Mouse (Mus musculus): ENCODE data around the gene Tac4. TPM values are rescaled to one million over a fixed set of nuclear protein-coding genes. Genes with fewer than 3 reads are reported as not detected.
A peak's percentile ranks its signal among the peaks of the same experiment; 100 is the strongest.

Gene Tac4
- total RNA-seq, 1 experiment from 2014 or later = not detected

DNA sequence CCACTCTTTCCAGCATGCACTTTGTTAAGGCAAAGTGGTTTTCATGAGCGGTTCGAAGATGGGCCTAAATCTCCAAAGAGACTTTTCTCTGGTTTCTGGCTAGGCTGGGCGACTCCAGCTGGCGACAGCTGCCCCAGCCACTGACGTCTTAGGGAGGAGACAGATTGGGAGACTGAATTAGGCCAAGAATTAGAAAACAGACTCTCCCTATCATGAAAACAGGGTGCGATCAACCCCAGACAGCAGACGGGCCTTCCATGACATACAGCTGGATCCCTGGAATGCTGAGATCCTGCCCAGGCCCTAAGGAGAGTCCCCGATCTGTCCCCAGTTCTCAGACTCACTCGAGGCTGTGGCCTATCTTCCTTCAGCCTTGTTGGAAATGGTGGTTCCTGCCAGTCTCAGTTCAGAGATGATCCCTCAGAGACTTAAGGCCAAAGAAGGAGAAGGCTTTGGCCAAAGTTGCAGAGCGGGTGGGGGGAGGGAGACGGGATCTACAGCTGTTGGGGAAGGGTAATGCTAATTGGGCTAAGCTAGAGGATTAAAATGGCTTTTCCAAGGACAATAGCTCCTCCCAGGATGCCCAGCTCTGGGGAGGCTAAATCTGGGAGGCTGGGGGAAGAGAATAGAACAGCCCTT lies 2.6 kb downstream of the Tac4 start:
- DNase-seq = no peak

DNA sequence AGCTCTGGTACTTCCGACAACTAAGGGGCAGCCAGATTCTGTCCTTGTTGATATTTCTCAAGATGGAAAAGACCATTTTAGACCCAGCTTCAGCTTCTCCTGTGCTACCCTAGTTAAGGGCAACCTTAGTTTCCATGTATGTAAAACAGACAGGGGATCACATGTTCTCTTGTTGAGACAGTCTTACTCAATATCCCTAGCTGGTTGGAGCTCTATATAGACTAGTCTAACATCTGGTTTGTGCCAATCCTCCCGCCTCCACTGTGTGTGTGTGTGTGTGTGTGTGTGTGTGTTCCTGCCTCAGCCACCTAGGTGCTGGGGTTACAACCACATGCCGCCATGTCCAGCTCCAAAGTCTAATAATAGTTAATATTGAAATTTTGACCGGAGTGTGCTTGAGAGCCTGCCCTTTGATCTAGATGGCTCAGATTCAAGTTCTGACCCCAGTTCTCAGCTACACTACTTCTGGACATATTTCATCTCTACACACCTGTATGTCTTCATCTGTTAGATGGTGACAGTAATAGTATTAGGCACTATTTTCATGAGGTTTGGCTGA lies 3.2 kb downstream of the Tac4 start:
- DNase-seq = no peak

DNA sequence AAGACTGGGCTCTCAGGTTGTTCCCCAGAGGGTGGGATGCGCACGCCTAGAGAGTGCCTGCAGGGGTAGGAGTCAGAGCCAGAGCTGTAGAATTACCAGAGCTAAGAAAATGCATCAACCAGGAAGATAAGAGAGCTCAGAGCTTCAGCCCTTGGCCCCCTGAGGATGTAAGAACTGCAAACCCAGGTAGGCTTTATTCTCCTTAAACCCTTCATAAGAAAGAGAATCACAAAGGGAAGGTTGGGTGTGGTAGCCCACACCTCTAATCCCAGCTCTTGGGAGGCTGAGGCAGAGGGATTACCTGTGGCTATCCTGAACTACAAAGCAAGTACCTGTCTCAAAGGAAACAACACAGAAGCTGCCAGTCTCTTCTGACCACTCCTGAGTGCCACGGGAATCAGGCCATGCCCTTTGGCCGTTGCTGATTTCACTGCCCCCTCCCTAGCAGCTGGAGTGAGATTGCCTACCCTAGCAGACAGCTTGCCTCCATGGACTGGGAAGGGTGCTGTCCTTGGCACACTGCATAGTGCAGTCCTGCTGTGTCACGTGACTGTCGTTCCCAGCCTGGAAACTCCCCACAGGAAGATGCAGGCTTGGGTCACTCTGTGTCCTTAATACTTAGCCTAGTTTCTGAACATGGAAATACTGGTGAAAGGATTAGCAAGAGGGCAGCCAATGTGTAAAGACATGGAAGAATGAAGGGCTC lies 5.4 kb downstream of the Tac4 start:
- peak; percentile 76 for DNase-seq

DNA sequence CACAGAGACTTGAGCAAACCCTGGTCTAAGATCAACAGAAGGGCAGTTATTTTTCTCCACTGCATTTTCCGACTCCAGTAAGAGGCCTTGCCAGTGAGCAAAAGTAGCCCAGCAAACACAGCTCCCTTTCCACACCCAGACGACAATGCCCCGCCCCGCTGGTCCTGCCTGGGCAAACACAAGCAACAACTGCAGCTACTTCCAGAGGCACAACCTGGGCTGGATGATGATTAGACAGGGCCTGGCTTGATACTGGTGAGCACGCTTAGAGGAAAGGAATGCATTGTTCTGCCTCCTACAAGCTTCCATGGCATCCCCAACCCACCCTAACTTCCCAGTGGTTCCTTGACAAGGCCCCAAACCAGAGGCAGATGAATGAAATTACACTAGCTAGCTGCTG lies 12.3 kb downstream of the Tac4 start:
- no peak for DNase-seq

DNA sequence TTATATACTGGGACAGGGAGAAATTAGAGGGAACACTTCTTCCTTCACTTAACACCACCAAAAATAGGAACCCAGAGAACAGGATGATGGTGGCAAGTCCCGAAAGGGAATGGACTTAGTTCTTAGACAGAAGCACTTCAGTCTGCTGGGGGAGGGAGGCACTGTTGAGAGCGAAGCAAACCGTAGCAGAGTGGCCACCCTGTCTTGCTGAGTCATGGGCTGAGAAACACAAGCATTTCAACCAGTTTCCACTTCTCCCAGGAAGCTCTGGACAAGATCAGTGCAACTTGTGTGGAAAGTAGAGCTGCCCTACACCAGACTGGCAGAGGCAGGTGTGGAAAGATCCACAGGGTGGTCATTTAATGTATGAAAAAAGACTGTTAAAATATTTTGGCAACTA lies 13.3 kb downstream of the Tac4 start:
- DNase-seq = no peak

DNA sequence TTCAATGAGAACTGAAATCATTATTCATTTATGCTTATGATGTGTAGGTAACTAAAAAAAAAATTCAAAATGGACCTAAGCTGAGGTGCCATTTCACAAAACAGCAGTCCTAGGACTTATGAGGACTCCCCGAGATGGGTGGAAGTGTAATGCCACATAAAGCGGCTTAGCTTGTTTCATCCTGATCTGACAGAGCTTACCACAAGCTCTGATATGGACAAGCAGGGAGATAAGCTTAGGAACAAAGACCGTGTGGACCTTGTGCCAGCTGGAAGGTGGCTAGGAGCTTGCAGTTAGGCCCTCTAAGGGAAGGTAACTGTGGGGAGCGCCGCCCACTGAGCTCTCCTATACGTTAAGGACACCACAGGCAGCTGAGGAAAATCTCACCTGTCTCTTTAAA lies 14.7 kb downstream of the Tac4 start:
- DNase-seq = no peak

DNA sequence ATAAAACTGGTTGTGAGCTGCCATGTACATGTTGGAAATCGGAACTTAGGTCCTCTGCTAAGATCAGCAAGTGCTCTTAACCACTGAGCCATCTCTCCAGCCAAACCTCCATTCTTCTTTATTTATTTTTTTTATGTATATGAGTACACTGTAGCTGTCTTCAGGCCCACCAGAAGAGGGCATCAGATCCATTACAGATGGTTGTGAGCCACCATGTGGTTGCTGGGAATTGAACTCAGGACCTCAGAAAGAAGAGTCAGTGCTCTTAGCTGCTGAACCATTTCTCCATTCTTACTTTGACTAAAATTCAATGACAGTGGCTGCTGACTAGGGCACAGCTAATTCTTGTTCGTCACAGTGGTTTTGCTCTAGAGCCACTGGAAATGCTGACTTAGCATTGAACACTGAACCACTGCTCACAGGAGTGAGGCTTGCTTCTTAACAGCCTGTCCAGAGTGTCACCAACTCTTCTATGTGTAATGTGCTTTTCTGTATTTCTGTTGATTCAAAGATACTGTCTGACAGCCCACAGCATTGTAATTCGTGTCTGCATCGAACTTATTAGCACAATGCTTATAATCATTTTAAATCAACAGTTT lies 17.8 kb downstream of the Tac4 start:
- no peak for DNase-seq

DNA sequence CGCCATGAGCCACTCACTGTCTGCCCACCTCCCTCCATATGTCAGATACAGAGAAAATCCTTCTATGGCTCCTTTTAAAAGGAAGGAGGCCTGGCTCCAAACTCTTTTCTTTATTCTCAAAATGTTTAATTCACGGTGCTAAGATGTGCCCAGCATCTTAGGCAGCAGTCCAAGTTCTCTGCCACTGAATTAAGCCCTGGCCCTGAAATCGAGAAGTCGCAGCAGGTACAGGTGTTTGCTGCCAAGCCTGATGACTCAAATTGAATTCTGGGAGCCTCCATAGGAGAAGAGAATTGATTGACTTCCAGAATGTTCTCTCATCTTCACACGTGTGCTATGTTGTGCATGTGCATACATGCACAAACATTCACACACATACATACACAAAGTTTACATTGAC lies 21.0 kb downstream of the Tac4 start:
- DNase-seq = no peak

DNA sequence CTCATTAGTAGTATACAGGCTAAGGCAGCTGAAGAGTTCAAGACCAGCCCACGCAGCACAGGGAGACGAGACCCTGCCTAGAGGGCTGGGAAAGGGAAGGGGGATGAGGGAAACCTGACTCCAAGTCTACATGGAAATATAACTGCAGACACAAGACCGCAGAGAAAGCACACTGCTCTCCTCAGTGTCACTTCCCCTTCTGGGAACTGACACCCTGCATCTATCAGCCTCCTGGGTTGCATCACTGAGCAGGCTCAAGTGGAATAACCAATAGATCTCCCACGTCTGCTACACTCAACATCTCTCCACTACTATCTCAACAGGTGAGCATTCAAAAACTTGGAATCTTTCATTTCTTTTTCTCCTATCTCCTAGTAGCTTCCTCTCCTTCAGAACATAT lies 30.7 kb downstream of the Tac4 start:
- DNase-seq = no peak

DNA sequence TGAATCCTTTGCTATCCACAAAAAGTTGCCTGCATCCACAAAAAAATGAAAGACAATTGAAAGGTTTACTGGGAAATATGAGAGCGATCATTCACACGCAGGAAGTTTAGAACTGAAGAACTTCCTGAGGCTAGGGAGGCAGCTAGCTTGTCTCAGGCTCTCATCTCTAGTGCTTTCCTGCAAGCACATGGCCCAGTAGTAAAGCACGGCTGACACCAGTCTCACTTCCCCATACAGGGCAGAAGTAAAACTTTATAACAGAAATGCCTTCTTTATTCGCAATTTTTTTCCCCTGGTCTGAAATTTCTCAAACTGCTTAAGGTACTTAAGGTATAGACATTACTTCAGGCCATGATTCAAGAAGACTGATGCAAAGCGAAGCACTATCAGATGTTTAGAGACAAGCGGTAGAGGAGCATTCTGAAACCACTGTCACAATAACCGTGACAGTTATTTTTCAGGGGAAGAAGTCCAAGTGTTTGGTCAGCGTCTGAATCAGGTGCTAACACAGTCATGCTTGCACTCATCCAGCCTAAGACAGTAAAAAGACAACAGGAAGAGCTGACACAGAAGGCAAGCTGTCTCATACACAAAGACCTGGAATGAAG lies 31.8 kb downstream of the Tac4 start:
- DNase-seq = no peak

DNA sequence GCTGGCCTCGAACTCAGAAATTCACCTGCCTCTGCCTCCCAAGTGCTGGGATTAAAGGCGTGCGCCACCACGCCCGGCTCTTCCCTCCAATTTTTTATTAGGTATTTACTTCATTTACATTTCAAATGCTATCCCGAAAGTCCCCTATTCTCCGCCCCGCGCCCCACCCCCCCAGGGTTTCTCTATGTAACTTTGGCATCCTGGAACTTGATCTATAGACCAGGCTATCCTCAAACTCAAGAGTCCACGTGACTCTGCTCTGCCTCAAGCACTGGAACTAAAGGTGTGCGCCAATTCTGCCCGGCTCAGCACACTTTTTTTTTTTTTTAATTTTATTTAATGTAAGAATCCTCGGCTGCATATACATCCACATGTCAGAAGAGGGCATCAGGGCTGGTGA lies 34.4 kb downstream of the Tac4 start:
- DNase-seq = no peak

DNA sequence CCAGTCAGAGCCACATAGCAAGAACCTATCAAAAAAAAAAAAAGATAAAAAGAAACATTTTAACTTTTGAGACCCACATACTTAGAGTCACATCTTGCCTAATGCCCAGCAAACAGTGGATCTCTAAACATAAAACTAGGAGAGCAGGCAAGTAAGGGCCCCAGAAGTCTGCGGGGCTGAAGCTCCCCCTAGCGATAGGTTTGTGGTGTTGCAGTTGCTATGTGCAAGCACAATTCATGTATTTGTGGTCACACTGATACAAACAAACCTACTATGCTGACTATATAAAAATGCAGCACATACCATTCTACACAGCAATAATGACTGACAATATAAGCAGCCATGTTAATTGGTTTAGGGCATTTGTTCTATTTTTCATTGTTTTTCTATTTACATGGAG lies 36.8 kb downstream of the Tac4 start:
- DNase-seq = peak; percentile 37

DNA sequence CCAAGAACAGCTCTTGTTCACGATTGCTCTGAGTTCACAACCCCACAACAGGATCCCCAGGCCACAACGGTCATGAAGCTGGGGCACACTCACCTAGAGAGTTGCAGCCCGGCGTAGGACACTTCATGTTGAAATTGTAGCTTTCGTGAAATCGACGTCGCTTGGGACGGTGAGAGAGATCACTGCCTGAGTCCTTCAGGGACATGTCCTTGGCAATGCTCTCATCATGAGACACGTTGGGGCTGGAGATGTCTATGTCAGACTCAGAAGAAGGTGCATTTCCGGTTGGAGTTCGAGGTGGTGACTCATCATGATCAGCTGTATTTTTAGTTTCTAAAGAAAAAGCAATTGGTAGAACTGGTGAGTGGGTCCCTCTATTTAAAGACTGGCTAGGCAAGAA lies 38.6 kb downstream of the Tac4 start:
- DNase-seq = peak; percentile 68

DNA sequence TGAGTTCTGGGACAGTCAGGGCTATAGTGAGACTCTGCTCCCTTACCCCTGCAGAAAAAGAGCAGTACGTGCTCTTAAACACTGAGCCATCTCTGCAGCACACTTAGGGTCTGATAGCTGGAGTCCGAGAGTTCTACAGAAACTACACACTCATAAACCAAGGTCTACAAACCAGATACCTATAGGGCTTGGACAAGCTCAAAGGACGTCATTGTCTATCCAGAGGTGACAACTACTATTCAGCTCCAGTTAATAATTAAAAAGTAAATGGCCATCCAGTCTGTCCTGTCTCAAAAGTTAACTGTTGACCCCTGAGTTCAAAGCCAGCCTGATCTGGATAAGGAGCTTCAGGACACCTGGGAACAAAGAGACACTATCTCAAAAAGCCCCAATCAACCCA lies 40.4 kb downstream of the Tac4 start:
- no peak for DNase-seq

DNA sequence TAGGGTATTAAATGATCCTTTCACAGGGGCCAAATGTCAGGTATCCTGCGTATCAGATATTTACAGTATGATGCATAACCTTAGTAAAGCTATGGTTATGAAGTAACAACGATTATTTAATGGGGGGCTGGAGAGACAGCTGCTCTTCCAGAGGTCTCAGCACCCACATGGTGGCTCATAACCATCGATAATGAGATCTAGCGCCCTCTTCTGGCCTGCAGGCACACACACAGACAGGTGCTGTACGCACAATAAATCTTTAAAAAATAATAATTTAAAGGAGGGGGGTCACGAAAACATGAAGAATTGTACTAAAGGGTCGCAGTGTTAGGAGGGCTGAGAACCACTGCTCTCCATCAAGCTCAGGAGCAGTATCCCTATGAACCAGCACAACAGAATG lies 44.3 kb downstream of the Tac4 start:
- DNase-seq = no peak

DNA sequence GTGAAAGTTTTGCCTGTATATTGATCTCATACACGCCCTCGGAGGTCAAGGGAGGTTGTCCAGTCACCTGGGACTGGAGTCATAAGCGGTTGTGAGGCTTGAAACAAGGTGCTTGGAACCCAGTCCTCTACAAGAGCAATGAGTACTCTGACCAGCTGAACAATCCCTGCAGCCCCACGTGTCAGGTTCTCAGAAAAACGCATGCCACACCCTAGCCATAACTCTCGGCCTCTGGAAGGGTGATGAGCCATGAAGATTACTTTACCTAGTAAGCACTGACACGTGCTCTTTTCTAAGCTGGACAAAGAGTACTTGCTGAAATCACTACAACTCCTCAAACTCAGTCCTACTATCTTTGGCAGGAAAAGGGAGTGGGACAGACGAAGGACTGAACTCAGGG lies 46.2 kb downstream of the Tac4 start:
- no peak for DNase-seq

DNA sequence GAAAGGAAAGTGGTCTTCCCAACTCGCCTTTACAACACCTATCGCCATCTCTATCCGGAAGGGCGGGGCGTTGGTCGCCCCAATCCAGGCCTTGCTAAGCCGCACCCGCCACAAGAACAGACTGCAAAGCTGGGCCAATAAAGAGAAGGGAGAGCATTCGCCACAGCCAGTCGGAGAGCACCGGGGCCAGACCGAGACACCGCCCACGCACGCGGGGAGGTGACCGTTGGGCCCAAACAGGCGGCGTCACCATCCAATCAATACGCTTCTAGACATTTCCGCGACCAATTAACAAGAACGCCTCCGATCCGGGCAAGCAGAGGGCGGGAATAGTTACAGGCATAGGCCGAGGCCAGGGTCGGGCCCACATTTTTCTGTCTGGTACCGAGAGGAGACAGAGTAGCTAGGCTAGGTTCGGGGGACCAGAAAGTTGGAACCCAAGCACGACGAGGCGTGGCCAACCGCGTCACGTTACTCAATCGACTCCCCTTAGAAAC lies 48.2 kb downstream of the Tac4 start:
- peak; percentile 98 for DNase-seq

DNA sequence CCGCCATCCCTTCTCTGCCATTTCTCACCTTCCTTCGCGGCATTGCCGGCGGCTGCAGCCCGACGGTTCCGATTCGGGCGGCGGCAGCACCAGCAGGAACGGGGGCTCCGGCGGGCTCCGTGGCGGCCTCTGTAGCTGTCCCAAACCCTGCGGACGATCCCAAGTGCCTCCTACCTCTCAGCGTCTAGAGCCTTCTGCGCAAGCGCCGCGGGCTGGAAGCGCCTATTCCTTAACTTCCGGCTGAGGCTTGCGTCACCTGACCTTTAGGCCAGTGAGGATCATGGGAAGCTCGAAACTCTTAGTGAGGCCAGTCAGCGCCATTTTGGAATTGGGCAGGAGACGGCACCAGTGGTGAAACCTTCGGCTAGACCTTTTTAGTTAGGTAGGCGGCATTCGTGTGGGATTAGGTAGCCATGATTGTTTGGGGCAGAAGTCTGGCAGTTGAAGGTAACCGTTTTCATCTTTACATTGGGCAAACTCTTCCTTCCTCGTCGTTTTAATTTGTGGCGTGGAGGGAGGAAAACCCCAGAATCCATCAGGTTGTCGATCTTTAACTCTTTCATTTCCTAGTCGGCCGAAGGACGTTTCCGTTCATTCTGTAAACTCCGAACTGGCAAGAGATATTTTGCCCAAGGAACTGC lies 48.8 kb downstream of the Tac4 start, which contains the start of gene Kat7:
Gene Kat7 (minus strand): TSS at position 240 of the 641 bp plus-strand sequence.
- DNase-seq = peak; percentile 98

DNA sequence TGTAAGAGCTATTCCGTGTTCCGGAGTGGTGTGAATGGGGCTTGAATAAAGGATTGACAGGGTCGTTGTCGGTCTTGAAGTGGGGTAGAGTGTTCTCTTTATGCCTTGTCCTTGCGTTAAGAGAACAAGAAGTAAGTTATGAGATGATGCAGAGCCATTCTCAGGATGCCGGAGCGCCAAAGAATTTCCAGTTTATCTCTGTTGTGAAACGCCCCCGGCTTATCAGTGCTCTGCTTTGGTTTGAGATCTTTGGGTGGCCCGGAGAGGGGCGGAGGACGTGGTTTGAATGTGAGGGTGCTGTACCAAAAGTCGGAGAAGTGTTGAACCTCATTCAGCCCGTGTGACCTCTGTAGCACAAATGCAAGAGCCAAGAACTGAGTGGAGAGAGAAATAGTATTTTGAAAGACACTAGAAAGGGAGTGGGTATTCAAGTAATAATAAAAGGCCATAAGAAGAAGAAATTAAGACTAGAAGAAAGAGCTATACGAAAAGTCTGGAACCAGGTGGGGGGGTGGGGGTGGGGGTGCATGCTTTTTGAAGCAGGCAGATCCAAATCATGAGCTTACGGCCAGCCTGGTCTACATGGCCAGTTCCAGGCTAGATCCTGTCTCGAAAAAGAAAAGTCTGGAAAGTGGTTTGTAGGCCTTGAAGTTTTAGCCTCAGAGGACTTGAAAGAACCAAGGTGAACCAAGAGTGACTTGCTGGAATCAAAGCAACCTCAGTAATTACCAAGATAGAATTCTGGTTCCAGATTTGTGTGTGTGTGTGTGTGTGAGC lies 49.5 kb downstream of the Tac4 start:
- DNase-seq = peak; percentile 38

DNA sequence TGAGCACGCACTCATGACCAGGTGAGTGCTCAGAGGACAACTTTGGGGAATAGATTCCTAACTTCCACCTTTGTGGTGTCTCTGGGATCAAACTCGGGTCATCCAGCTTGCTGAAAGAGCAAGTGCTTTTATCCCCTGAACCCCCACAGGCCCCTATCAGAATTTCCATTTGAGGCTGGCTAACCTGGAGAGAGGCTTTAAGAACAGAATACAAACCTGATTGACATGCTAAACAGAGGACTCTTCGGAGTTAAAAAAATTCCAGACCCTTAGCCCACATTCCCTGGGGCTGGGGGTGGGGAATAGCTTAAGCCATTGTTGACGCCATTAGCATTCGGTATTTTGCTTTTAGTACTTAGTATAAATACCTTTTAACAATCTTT lies 50.1 kb downstream of the Tac4 start:
- DNase-seq = no peak

DNA sequence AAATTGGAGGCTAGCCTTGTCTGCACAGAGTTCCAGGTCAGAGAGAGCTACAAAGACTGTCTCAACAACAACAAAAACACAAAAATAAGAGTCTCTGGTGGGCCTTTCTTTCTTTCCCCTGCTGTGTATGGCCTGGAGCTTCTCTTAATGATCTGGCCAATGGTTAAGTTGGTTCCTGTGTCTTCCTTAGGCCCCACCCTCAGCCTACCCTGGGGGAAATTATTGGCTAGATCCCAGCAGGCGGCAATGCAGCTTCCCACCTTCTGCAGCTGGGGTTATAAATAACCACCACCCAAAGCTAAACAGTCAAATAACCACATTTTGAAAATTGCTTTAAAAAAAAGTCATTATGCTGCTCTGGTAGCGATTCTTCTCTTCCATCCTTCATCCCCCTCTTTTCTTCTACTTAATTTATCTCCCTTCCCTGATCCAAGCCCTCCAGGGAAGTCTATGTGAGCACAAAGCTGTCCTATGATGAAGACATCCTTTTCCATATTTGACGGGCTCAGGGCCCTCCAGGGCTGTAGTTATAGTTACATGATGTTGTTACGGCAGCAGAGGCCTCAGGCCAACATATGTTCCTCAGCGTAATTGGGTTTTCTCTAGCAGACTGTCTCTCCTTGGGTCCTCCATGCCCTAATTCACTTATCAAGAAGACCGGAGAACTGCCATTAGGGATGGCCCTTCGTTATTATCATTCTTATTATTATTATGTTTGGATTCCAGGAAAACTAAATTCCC lies 54.1 kb downstream of the Tac4 start:
- no peak for DNase-seq

All from adrenal gland, postnatal 14 days (tissue).